Mouse (Mus musculus) embryonic facial prominence, embryonic 10.5 days (tissue): ENCODE data around the gene Gsg1l2. TPM values are rescaled to one million over a fixed set of nuclear protein-coding genes. Genes with fewer than 3 reads are reported as not detected.

Source experiments
- DNase-seq: peaks from one replicate; pipeline ENCODE4 v3.0.0-alpha.2; 2017; ENCODE audit warnings: low spot score
- H3K27ac ChIP-seq: fragments of 300-500 bp; sonication (generic); replicated peaks from 2 replicates; pipeline ENCODE4 v1.5.1; 2016; ENCODE audit warnings: mild to moderate bottlenecking
- H3K27me3 ChIP-seq: fragments of 300-500 bp; sonication (generic); replicated peaks from 2 replicates; pipeline ENCODE4 v1.6.1; 2016; ENCODE audit warnings: low read depth, mild to moderate bottlenecking; ENCODE audit not compliant: poor library complexity, severe bottlenecking
- H3K36me3 ChIP-seq: fragments of 300-500 bp; sonication (generic); replicated peaks from 2 replicates; pipeline ENCODE4 v1.6.1; 2016; ENCODE audit warnings: mild to moderate bottlenecking, moderate library complexity
- H3K4me1 ChIP-seq: fragments of 300-500 bp; sonication (generic); 2 replicates; pipeline ENCODE4 v1.6.1; 2016
- H3K4me3 ChIP-seq: fragments of 300-500 bp; sonication (generic); 2 replicates; pipeline ENCODE4 v1.5.1; 2016; ENCODE audit warnings: mild to moderate bottlenecking, moderate library complexity
- H3K9me3 ChIP-seq: fragments of 300-500 bp; sonication (generic); 2 replicates; pipeline ENCODE4 v1.6.1; 2016; ENCODE audit warnings: mild to moderate bottlenecking
- WGBS: fragments of 180-500 bp; shearing (Covaris S2); methylation state at CpG from one replicate; pipeline ENCODE4 v1.1.7; 2016; 5-methylcytosine and 5-hydroxymethylcytosine counted together
- polyA plus RNA-seq: library from polyadenylated mRNA; unstranded; fragments of >200 nt; fragmentation: Nextera tagmentation; extraction: Ambion mirVana; gene quantifications from 2 replicates; pipeline ENCODE4 v1.2.1, GENCODE M21; 2016

Gene Gsg1l2
- polyA plus RNA-seq, result not detected in 2 replicates

GRCm38 (mm10) chr11:67774379-67774778, at the start of gene Gsg1l2:
Gene Gsg1l2 (plus strand): TSS chr11:67774608.
- no peaks in the 10 kb centered on the region for H3K36me3 ChIP-seq
- H3K27ac ChIP-seq, result no peak within 1 kb of the TSS
- no peak for DNase-seq
- no peaks in the 10 kb centered on the region for H3K9me3 ChIP-seq
- H3K27me3 ChIP-seq, result no peaks in the 10 kb centered on the region
- 86% methylated on average over 12 of the region's 12 CpGs for WGBS
- no peaks in the 10 kb centered on the region for H3K4me1 ChIP-seq
- H3K4me3 ChIP-seq, result no peak within 1 kb of the TSS

- Histone ChIP-seq H3K4me3 (no peak overlapping the region), H3K36me3 (no peaks in the 10 kb centered on the region), H3K27ac (no peak overlapping the region), H3K9me3 (no peaks in the 10 kb centered on the region), H3K27me3 (no peaks in the 10 kb centered on the region), H3K4me1 (0 out of 2 replicates have a peak, but pooled peaks cover 3% of the 10 kb centered on the region)
- no peak for DNase-seq
- 84% methylated on average over 6 of the region's 6 CpGs for WGBS
These were observed 47.3 kb upstream of the Gsg1l2 start for GRCm38 (mm10) chr11:67727095-67727494.

- H3K36me3 ChIP-seq, result no peaks in the 10 kb centered on the region
- H3K27ac ChIP-seq, result no peak overlapping the region
- H3K27me3 ChIP-seq, result no peaks in the 10 kb centered on the region
- H3K4me3 ChIP-seq, result no peak overlapping the region
- no peaks in the 10 kb centered on the region for H3K9me3 ChIP-seq
- no peaks in the 10 kb centered on the region for H3K4me1 ChIP-seq
- no peak for DNase-seq
These were observed 45.7 kb upstream of the Gsg1l2 start for GRCm38 (mm10) chr11:67728726-67729125.

GRCm38 (mm10) chr11:67731056-67731455, 43.4 kb upstream of the Gsg1l2 start:
- Histone ChIP-seq H3K4me1 (no peaks in the 10 kb centered on the region), H3K27ac (no peak overlapping the region), H3K4me3 (no peak overlapping the region), H3K27me3 (no peaks in the 10 kb centered on the region), H3K36me3 (no peaks in the 10 kb centered on the region), H3K9me3 (no peaks in the 10 kb centered on the region)
- DNase-seq, result no peak
- 90% methylated on average over 2 of the region's 2 CpGs for WGBS

- DNase-seq, result no peak
- no peaks in the 10 kb centered on the region for H3K36me3 ChIP-seq
- H3K4me1 ChIP-seq, result no peaks in the 10 kb centered on the region
- 84% methylated on average over 1 of the region's 1 CpGs for WGBS
- H3K4me3 ChIP-seq, result no peak overlapping the region
- H3K27me3 ChIP-seq, result no peaks in the 10 kb centered on the region
- no peaks in the 10 kb centered on the region for H3K9me3 ChIP-seq
- no peak overlapping the region for H3K27ac ChIP-seq
These were observed 40.7 kb upstream of the Gsg1l2 start for GRCm38 (mm10) chr11:67733726-67734125.

- DNase-seq, result no peak
- Histone ChIP-seq H3K4me3 (no peak overlapping the region), H3K27me3 (no peaks in the 10 kb centered on the region), H3K9me3 (no peaks in the 10 kb centered on the region), H3K27ac (no peak overlapping the region), H3K36me3 (no peaks in the 10 kb centered on the region), H3K4me1 (no peaks in the 10 kb centered on the region)
- 80% methylated on average over 3 of the region's 3 CpGs for WGBS
These were observed 39.8 kb upstream of the Gsg1l2 start for GRCm38 (mm10) chr11:67734597-67734996.

- DNase-seq, result no peak
- H3K4me1 ChIP-seq, result no peaks in the 10 kb centered on the region
- H3K27ac ChIP-seq, result no peak overlapping the region
- H3K9me3 ChIP-seq, result no peaks in the 10 kb centered on the region
- no peaks in the 10 kb centered on the region for H3K36me3 ChIP-seq
- WGBS, result 81% methylated on average over 6 of the region's 6 CpGs
- H3K4me3 ChIP-seq, result no peak overlapping the region
- no peaks in the 10 kb centered on the region for H3K27me3 ChIP-seq
These were observed 36.1 kb upstream of the Gsg1l2 start for GRCm38 (mm10) chr11:67738345-67738744.

GRCm38 (mm10) chr11:67738846-67739490, 35.4 kb upstream of the Gsg1l2 start:
- no peaks in the 10 kb centered on the region for H3K9me3 ChIP-seq
- no peaks in the 10 kb centered on the region for H3K27me3 ChIP-seq
- H3K4me1 ChIP-seq, result no peaks in the 10 kb centered on the region
- no peak for DNase-seq
- no peak overlapping the region for H3K27ac ChIP-seq
- no peak overlapping the region for H3K4me3 ChIP-seq
- 91% methylated on average over 5 of the region's 5 CpGs for WGBS
- no peaks in the 10 kb centered on the region for H3K36me3 ChIP-seq

- no peaks in the 10 kb centered on the region for H3K27me3 ChIP-seq
- H3K4me1 ChIP-seq, result no peaks in the 10 kb centered on the region
- H3K36me3 ChIP-seq, result no peaks in the 10 kb centered on the region
- no peak overlapping the region for H3K27ac ChIP-seq
- no peak overlapping the region for H3K4me3 ChIP-seq
- no peaks in the 10 kb centered on the region for H3K9me3 ChIP-seq
- no peak for DNase-seq
These were observed 32.8 kb upstream of the Gsg1l2 start for GRCm38 (mm10) chr11:67741569-67741968.

- 96% methylated on average over 1 of the region's 1 CpGs for WGBS
- no peak for DNase-seq
- no peaks in the 10 kb centered on the region for H3K4me1 ChIP-seq
- H3K27me3 ChIP-seq, result no peaks in the 10 kb centered on the region
- H3K4me3 ChIP-seq, result no peak overlapping the region
- H3K36me3 ChIP-seq, result no peaks in the 10 kb centered on the region
- H3K9me3 ChIP-seq, result no peaks in the 10 kb centered on the region
- H3K27ac ChIP-seq, result no peak overlapping the region
These were observed 18.1 kb upstream of the Gsg1l2 start for GRCm38 (mm10) chr11:67756287-67756686.

- Histone ChIP-seq H3K9me3 (no peaks in the 10 kb centered on the region), H3K27ac (no peak overlapping the region), H3K4me3 (no peak overlapping the region), H3K27me3 (no peaks in the 10 kb centered on the region), H3K36me3 (no peaks in the 10 kb centered on the region), H3K4me1 (no peaks in the 10 kb centered on the region)
- DNase-seq, result no peak
- WGBS, result 75% methylated on average over 15 of the region's 15 CpGs
These were observed 16.8 kb upstream of the Gsg1l2 start for GRCm38 (mm10) chr11:67757373-67758167.

GRCm38 (mm10) chr11:67771053-67771452, 3.4 kb upstream of the Gsg1l2 start, which contains the start of gene Glp2r:
Gene Glp2r (minus strand): TSS chr11:67771153.
- Histone ChIP-seq H3K27ac (no peak within 1 kb of the TSS), H3K36me3 (no peaks in the 10 kb centered on the region), H3K4me3 (no peak within 1 kb of the TSS), H3K4me1 (no peaks in the 10 kb centered on the region), H3K27me3 (no peaks in the 10 kb centered on the region), H3K9me3 (no peaks in the 10 kb centered on the region)
- DNase-seq, result no peak
- WGBS, result 88% methylated on average over 14 of the region's 14 CpGs

- no peak overlapping the region for H3K27ac ChIP-seq
- no peaks in the 10 kb centered on the region for H3K4me1 ChIP-seq
- no peak overlapping the region for H3K4me3 ChIP-seq
- no peak for DNase-seq
- no peaks in the 10 kb centered on the region for H3K36me3 ChIP-seq
- no peaks in the 10 kb centered on the region for H3K9me3 ChIP-seq
- H3K27me3 ChIP-seq, result no peaks in the 10 kb centered on the region
- 93% methylated on average over 2 of the region's 2 CpGs for WGBS
These were observed 2.7 kb upstream of the Gsg1l2 start for GRCm38 (mm10) chr11:67771691-67772090.
